Mouse (Mus musculus) lung, postnatal 0 days (tissue): Measurements from ENCODE around the gene Spred3.

Experiments used
- CTCF ChIP-seq: IDR thresholded peaks from 2 replicates; pipeline ENCODE4 v1.5.1; 2016; ENCODE audit warnings: antibody characterized with exemption, mild to moderate bottlenecking
- EP300 ChIP-seq: IDR thresholded peaks from 2 replicates; pipeline ENCODE4 v1.6.1; 2016; ENCODE audit warnings: antibody characterized with exemption, mild to moderate bottlenecking, control low read depth

GRCm38 (mm10) chr7:29213675-29214082 is 43.5 kb upstream of the Spred3 start, which contains the start of gene Catsperg1:
- no peak for TF ChIP-seq CTCF
- TF ChIP-seq EP300: no peak
